Mouse (Mus musculus): ENCODE results near the gene Arhgef18. TPM values are rescaled to one million over a fixed set of nuclear protein-coding genes. Genes with fewer than 3 reads are reported as not detected.

Gene Arhgef18
- polyA plus RNA-seq, 1 experiment from 2014 or later: 10.1 TPM

DNA sequence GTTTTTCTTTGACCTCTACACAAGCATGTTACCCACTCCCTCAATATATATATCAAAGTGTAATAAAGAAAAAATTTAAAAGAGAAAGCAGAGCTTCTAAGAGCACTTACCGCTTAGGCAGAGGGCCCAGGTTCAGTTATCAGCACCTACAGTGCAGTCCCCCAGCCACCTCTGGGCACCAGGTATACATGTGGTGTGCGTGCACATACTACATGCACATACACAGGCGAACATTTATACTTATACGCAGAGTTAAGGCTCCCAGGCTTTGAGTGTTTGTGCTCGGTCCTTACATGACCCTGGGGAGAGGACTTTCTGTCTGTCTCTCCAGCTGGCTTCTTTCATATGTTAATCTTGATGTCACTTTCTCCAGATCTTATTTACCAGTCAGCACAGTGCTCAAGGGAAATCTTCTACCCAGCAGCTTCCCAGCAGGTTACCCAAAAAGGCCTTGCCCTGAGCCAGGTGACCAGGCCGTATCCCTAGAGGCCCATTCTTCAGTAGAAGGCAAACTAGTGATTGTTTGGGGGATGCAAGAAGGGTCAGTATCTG lies 21.9 kb downstream of the Arhgef18 start:
- Histone ChIP-seq H3K4me1 (ENCODE audit: control insufficient read depth, insufficient read depth, low read length) (peaks cover 32% of the 10 kb centered on the region), H3K27ac (ENCODE audit: low read depth, low read length) (0 out of 2 replicates have a peak overlapping the region, but pooled peaks have one; percentile 22)
- ATAC-seq (ENCODE audit: low FRiP score): peak; percentile 20

DNA sequence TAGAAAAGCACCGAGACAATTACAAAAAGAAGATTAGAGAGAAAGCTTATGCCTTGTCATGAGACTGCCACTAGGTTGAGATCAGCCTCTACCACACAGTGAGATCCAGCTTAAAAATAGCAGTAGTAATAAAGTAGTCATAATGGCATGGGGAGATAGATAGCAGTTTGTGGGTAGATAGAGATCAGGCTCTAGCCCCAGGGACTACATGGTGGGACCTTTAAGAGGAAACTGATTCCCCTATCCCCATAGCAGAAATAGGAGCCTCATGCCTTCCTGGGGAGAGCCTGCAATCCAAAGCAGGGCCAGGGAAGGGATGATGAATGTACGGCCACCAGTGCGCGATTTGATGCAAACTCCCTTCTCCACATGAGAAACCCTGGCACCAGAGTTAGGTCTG lies 22.5 kb downstream of the Arhgef18 start:
- H3K4me2 ChIP-seq: no peak overlapping the region
- H3K27ac ChIP-seq (ENCODE audit: low read depth, low read length): 0 out of 2 replicates have a peak overlapping the region, but pooled peaks have one; percentile 22
- H3K4me3 ChIP-seq (ENCODE audit: low read depth, low read length): no peak overlapping the region
- H3K9me3 ChIP-seq (ENCODE audit: control insufficient read depth, low read length): no peaks in the 10 kb centered on the region
- peaks cover 32% of the 10 kb centered on the region for H3K4me1 ChIP-seq (ENCODE audit: control insufficient read depth, insufficient read depth, low read length)
- ATAC-seq (ENCODE audit: low FRiP score): no peak
- H3K36me3 ChIP-seq (ENCODE audit: control insufficient read depth, insufficient read depth, low read length): no peaks in the 10 kb centered on the region
- no peaks in the 10 kb centered on the region for H3K27me3 ChIP-seq (ENCODE audit: control insufficient read depth, insufficient read depth, low read length)
- WGBS: 53% methylated on average over 4 of the region's 4 CpGs
- no peak overlapping the region for H3K9ac ChIP-seq (ENCODE audit: low read length)
- DNase-seq (ENCODE audit: low spot score, missing footprints): no peak

More for the DNA sequence above, 21.9 kb downstream of the Arhgef18 start:
- H3K9ac ChIP-seq (ENCODE audit: low read length): no peak overlapping the region
- 40% methylated on average over 6 of the region's 6 CpGs for WGBS
- H3K27me3 ChIP-seq (ENCODE audit: control insufficient read depth, insufficient read depth, low read length): no peaks in the 10 kb centered on the region
- no peak overlapping the region for H3K4me3 ChIP-seq (ENCODE audit: low read depth, low read length)
- H3K9me3 ChIP-seq (ENCODE audit: control insufficient read depth, low read length): no peaks in the 10 kb centered on the region
- H3K4me2 ChIP-seq: no peak overlapping the region
- no peaks in the 10 kb centered on the region for H3K36me3 ChIP-seq (ENCODE audit: control insufficient read depth, insufficient read depth, low read length)
- DNase-seq (ENCODE audit: low spot score, missing footprints): peak; percentile 84

DNA sequence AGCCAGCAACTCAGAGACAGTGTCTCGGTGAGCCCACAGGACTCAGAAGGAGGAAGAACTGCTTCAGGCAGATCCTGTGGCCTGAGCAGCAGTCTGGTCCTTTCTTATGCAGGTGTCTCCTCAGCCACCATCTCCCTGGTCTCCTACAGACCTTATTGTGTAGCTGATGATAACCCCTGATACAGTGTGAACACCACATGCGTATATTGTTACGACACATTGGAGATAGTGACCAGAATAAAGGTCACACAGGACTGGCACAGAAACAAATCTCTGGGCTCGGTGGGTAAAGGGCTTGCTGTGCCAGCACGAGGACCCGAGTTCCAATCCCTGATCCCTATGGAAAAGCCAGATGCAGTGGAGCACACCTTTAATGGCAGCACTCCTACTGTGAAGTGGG lies 22.9 kb downstream of the Arhgef18 start:
- 88% methylated on average over 6 of the region's 6 CpGs for WGBS
- H3K4me1 ChIP-seq (ENCODE audit: control insufficient read depth, insufficient read depth, low read length): peaks cover 32% of the 10 kb centered on the region

GRCm38 (mm10) chr8:3416846-3417245 lies 24.0 kb downstream of the Arhgef18 start:
- Histone ChIP-seq H3K4me1 (ENCODE audit: control insufficient read depth, insufficient read depth, low read length) (peaks cover 32% of the 10 kb centered on the region), H3K4me2 (no peak overlapping the region), H3K9ac (ENCODE audit: low read length) (no peak overlapping the region), H3K27ac (ENCODE audit: low read depth, low read length) (no peak overlapping the region; the same call in 1 of the 2 replicates), H3K9me3 (ENCODE audit: control insufficient read depth, low read length) (no peaks in the 10 kb centered on the region), H3K4me3 (ENCODE audit: low read depth, low read length) (no peak overlapping the region), H3K36me3 (ENCODE audit: control insufficient read depth, insufficient read depth, low read length) (no peaks in the 10 kb centered on the region), H3K27me3 (ENCODE audit: control insufficient read depth, insufficient read depth, low read length) (no peaks in the 10 kb centered on the region)
- ATAC-seq (ENCODE audit: low FRiP score) (peak; percentile 31; the same call in 1 of the 2 replicates), DNase-seq (ENCODE audit: low spot score, missing footprints) (no peak)
- 19% methylated on average over 4 of the region's 4 CpGs for WGBS

More for the DNA sequence above, 22.9 kb downstream of the Arhgef18 start:
- Histone ChIP-seq H3K36me3 (ENCODE audit: control insufficient read depth, insufficient read depth, low read length) (no peaks in the 10 kb centered on the region), H3K4me3 (ENCODE audit: low read depth, low read length) (no peak overlapping the region), H3K27me3 (ENCODE audit: control insufficient read depth, insufficient read depth, low read length) (no peaks in the 10 kb centered on the region), H3K27ac (ENCODE audit: low read depth, low read length) (no peak overlapping the region), H3K9me3 (ENCODE audit: control insufficient read depth, low read length) (no peaks in the 10 kb centered on the region), H3K9ac (ENCODE audit: low read length) (no peak overlapping the region), H3K4me2 (no peak overlapping the region)
- ATAC-seq (ENCODE audit: low FRiP score): no peak
- DNase-seq (ENCODE audit: low spot score, missing footprints): no peak

DNA sequence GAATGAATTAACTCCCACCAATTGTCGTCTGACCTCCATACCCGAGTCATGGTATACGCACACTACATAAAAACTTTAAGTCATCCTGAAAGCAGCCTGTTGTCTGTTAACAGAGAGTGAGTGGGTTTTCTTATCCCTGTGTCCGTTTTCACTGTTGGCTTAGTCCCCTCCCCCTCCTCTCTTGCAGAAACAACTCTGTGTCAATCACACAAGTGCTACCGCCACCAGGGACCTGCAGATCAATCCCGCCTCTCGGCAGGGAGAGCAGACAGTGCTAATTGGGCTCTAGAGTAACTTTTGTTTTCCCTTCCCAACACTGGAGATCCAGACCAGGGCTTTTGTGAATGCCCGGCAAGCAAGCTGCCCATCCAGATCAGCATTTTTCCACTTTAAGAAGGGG lies 24.6 kb downstream of the Arhgef18 start:
- H3K36me3 ChIP-seq (ENCODE audit: control insufficient read depth, insufficient read depth, low read length): no peaks in the 10 kb centered on the region
- DNase-seq (ENCODE audit: low spot score, missing footprints) (peak; percentile 91), ATAC-seq (ENCODE audit: low FRiP score) (peak; percentile 64)
- WGBS: 3% methylated on average over 8 of the region's 8 CpGs
- no peak overlapping the region for H3K9ac ChIP-seq (ENCODE audit: low read length)
- peaks cover 32% of the 10 kb centered on the region for H3K4me1 ChIP-seq (ENCODE audit: control insufficient read depth, insufficient read depth, low read length)
- no peaks in the 10 kb centered on the region for H3K27me3 ChIP-seq (ENCODE audit: control insufficient read depth, insufficient read depth, low read length)
- H3K4me2 ChIP-seq: peak overlapping the region; percentile 8; the same call in 1 of the 2 replicates
- H3K9me3 ChIP-seq (ENCODE audit: control insufficient read depth, low read length): no peaks in the 10 kb centered on the region
- H3K27ac ChIP-seq (ENCODE audit: low read depth, low read length): 0 out of 2 replicates have a peak overlapping the region, but pooled peaks have one; percentile 8
- no peak overlapping the region for H3K4me3 ChIP-seq (ENCODE audit: low read depth, low read length)

- 82% methylated on average over 1 of the region's 1 CpGs for WGBS
- DNase-seq (ENCODE audit: low spot score, missing footprints): no peak
- H3K9me3 ChIP-seq (ENCODE audit: control insufficient read depth, low read length): no peaks in the 10 kb centered on the region
- no peak for ATAC-seq (ENCODE audit: low FRiP score)
- H3K4me1 ChIP-seq (ENCODE audit: control insufficient read depth, insufficient read depth, low read length): peaks cover 32% of the 10 kb centered on the region
- H3K4me2 ChIP-seq: no peak overlapping the region
- no peak overlapping the region for H3K4me3 ChIP-seq (ENCODE audit: low read depth, low read length)
- H3K27me3 ChIP-seq (ENCODE audit: control insufficient read depth, insufficient read depth, low read length): no peaks in the 10 kb centered on the region
- H3K27ac ChIP-seq (ENCODE audit: low read depth, low read length): 0 out of 2 replicates have a peak overlapping the region, but pooled peaks have one; percentile 8
- no peaks in the 10 kb centered on the region for H3K36me3 ChIP-seq (ENCODE audit: control insufficient read depth, insufficient read depth, low read length)
- no peak overlapping the region for H3K9ac ChIP-seq (ENCODE audit: low read length)
Observed at GRCm38 (mm10) chr8:3418101-3418500, 25.3 kb downstream of the Arhgef18 start.

DNA sequence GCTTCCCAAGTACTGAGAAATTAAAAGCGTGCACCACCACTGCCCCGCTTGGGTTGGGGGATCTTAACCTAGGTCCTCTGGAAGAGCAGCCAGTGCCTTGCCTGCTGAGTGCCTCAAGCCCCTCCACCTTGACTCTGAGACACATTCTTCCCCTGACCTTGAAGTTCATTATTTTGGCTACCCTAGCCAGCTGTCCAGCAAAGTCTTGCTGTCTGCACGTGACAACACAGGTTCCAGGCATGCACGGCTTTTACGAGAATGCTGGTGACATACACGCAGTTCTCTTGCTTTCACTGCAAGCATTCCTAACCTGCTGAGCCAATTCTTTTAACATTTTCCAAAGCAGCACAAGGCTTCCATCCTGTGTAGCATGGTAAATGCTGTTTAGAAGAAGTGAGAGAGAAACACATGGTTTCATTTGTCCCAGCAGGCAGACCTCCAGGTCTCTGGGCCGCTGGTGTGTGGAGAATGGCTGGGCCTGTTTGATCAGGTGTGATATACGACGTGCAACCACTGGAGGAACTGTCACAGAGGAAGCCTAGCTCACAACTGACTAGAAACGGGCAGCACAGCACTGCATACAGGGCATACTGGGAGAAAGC lies 27.4 kb downstream of the Arhgef18 start:
- Histone ChIP-seq H3K9ac (ENCODE audit: low read length) (no peak overlapping the region), H3K36me3 (ENCODE audit: control insufficient read depth, insufficient read depth, low read length) (no peaks in the 10 kb centered on the region), H3K4me2 (no peak overlapping the region), H3K4me1 (ENCODE audit: control insufficient read depth, insufficient read depth, low read length) (peaks cover 20% of the 10 kb centered on the region), H3K27ac (ENCODE audit: low read depth, low read length) (no peak overlapping the region), H3K9me3 (ENCODE audit: control insufficient read depth, low read length) (no peaks in the 10 kb centered on the region), H3K27me3 (ENCODE audit: control insufficient read depth, insufficient read depth, low read length) (no peaks in the 10 kb centered on the region), H3K4me3 (ENCODE audit: low read depth, low read length) (no peak overlapping the region)
- WGBS: 84% methylated on average over 10 of the region's 10 CpGs
- DNase-seq (ENCODE audit: low spot score, missing footprints): no peak
- no peak for ATAC-seq (ENCODE audit: low FRiP score)

GRCm38 (mm10) chr8:3421507-3421906 lies 28.7 kb downstream of the Arhgef18 start:
- DNase-seq (ENCODE audit: low spot score, missing footprints): no peak
- H3K9me3 ChIP-seq (ENCODE audit: control insufficient read depth, low read length): no peaks in the 10 kb centered on the region
- 95% methylated on average over 5 of the region's 5 CpGs for WGBS
- H3K36me3 ChIP-seq (ENCODE audit: control insufficient read depth, insufficient read depth, low read length): no peaks in the 10 kb centered on the region
- peaks cover 15% of the 10 kb centered on the region for H3K4me1 ChIP-seq (ENCODE audit: control insufficient read depth, insufficient read depth, low read length)
- H3K27ac ChIP-seq (ENCODE audit: low read depth, low read length): no peak overlapping the region
- H3K27me3 ChIP-seq (ENCODE audit: control insufficient read depth, insufficient read depth, low read length): no peaks in the 10 kb centered on the region
- no peak overlapping the region for H3K9ac ChIP-seq (ENCODE audit: low read length)
- H3K4me3 ChIP-seq (ENCODE audit: low read depth, low read length): no peak overlapping the region
- H3K4me2 ChIP-seq: no peak overlapping the region
- no peak for ATAC-seq (ENCODE audit: low FRiP score)

DNA sequence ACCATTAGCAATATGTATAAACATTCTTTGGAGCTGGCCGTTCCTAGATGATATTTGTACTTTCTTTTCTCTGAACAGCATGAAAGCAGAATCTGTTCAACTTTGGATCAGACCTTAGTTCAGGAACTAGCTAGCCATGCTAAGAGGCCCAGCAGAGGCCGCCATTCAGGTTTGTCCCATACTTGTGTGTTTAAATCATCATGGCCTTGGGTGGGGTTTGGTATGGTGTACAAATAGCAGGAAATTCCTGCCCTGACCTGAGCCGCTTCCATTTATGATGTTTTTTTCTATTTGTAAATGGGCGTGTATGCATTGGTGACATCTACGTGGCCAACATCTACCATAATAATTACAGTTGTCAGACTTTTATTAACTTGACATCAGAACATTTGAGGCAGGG lies 32.4 kb downstream of the Arhgef18 start:
- DNase-seq (ENCODE audit: low spot score, missing footprints) (no peak), ATAC-seq (ENCODE audit: low FRiP score) (no peak)
- 95% methylated on average over 5 of the region's 5 CpGs for WGBS
- no peaks in the 10 kb centered on the region for H3K36me3 ChIP-seq (ENCODE audit: control insufficient read depth, insufficient read depth, low read length)
- H3K27ac ChIP-seq (ENCODE audit: low read depth, low read length): no peak overlapping the region
- no peak overlapping the region for H3K4me3 ChIP-seq (ENCODE audit: low read depth, low read length)
- no peaks in the 10 kb centered on the region for H3K4me1 ChIP-seq (ENCODE audit: control insufficient read depth, insufficient read depth, low read length)
- H3K9me3 ChIP-seq (ENCODE audit: control insufficient read depth, low read length): no peaks in the 10 kb centered on the region
- no peak overlapping the region for H3K9ac ChIP-seq (ENCODE audit: low read length)
- H3K4me2 ChIP-seq: no peak overlapping the region
- H3K27me3 ChIP-seq (ENCODE audit: control insufficient read depth, insufficient read depth, low read length): no peaks in the 10 kb centered on the region

Measured in midbrain, embryonic 11.5 days (tissue).